Mouse (Mus musculus): ENCODE measurements around the gene Rnf181. TPM values are rescaled to one million over a fixed set of nuclear protein-coding genes. Genes with fewer than 3 reads are reported as not detected.

The Rnf181 gene
- polyA plus RNA-seq, 1 experiment from 2014 or later = 106 TPM

DNA sequence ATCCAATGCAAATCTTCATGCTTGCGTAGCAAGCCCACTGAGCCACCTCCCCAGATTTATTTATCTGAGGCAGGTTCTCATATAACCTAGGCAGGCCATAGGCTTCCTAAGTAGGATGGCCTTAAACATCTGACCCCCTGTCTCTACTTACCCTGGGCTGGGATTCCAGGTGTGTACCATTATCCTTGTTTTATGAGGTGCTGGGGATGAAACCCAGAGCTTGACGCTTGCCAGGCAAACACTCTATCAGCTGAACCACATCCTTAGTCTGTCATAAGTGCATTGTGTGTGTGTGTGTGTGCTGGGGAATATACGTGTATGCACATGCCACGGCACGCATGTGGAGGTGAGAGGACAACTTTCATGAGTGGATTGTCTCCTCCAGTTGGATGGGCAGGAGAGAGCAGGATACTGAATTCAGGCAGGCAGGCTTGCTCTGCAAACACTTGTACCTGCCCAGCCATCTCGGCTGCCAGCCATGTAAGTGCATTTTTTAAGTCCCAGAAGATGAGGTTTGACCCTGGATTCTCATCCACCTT is 22.1 kb upstream of the Rnf181 start:
- Histone ChIP-seq H3K36me3 (ENCODE audit: control insufficient read depth, insufficient read depth, low read length) (peaks cover 12% of the 10 kb centered on the region; the same call in 1 of the 2 replicates), H3K9ac (replicated peaks; ENCODE audit: low read depth, low read length) (no peak overlapping the region), H3K4me3 (ENCODE audit: low read depth, low read length) (peak overlapping the region; percentile 55), H3K27me3 (ENCODE audit: control insufficient read depth, insufficient read depth, low read length) (no peaks in the 10 kb centered on the region), H3K9me3 (ENCODE audit: control insufficient read depth, low read depth, low read length) (no peaks in the 10 kb centered on the region), H3K4me1 (ENCODE audit: control insufficient read depth, insufficient read depth, low read length) (peaks cover 15% of the 10 kb centered on the region; the same call in 1 of the 2 replicates), H3K4me2 (replicated peaks; ENCODE audit: low read depth, low read length) (peak overlapping the region; percentile 52), H3K27ac (ENCODE audit: low read length) (peak overlapping the region; percentile 97; the same call in 1 of the 2 replicates)
- ATAC-seq (ENCODE audit: insufficient number of reproducible peaks, insufficient read depth, low FRiP score, low read depth) = no peak
- 70% methylated on average over 6 of the region's 6 CpGs for WGBS

DNA sequence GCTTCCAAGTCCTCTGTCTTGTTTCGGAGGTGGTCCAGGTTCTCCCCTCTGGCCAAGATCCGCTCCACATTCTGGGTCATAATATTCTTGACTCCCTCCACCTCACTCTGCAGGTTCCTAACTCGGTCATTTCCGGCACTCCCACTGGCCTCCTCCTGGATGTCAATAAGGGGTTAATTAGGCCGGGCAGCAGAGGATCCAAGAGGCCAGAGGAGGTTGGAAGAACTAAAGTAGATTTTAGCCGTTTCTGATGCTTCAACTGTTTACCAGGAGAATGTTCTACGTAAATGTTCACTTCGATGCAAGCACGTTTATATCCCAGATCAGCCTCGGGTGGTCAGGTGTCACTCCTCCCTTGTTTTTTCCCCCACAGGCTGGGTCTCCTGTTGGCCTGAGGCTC is 21.5 kb upstream of the Rnf181 start:
- WGBS = 63% methylated on average over 10 of the region's 10 CpGs
- ATAC-seq (ENCODE audit: insufficient number of reproducible peaks, insufficient read depth, low FRiP score, low read depth) = no peak
- no peak overlapping the region for H3K9ac ChIP-seq (replicated peaks; ENCODE audit: low read depth, low read length)
- no peaks in the 10 kb centered on the region for H3K9me3 ChIP-seq (ENCODE audit: control insufficient read depth, low read depth, low read length)
- H3K4me3 ChIP-seq (ENCODE audit: low read depth, low read length) = no peak overlapping the region
- peaks cover 15% of the 10 kb centered on the region; the same call in 1 of the 2 replicates for H3K4me1 ChIP-seq (ENCODE audit: control insufficient read depth, insufficient read depth, low read length)
- H3K27me3 ChIP-seq (ENCODE audit: control insufficient read depth, insufficient read depth, low read length) = no peaks in the 10 kb centered on the region
- peak overlapping the region; percentile 52; the same call in 1 of the 2 replicates for H3K4me2 ChIP-seq (replicated peaks; ENCODE audit: low read depth, low read length)
- no peak overlapping the region for H3K27ac ChIP-seq (ENCODE audit: low read length)
- H3K36me3 ChIP-seq (ENCODE audit: control insufficient read depth, insufficient read depth, low read length) = peaks cover 12% of the 10 kb centered on the region; the same call in 1 of the 2 replicates

DNA sequence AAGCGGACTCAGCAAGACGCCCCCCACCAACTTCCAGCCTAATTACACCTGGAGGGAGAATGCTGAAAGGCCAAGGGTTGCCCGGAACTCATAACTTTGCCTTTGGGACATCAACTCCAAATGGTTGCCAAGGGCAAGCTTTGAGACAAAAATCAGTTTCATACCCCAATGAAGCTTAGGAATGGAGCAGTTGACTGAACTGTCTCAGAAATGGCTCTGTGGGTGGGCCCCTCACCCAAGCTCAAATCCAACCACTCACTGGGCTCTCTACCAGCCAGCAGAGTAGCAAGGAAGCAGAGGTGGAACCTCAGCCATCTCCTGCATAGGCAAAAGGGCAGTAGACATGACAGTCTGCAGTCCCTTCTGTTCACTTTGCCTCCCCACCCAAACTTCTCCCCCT is 21.1 kb upstream of the Rnf181 start:
- Histone ChIP-seq H3K9me3 (ENCODE audit: control insufficient read depth, low read depth, low read length) (no peaks in the 10 kb centered on the region), H3K4me3 (ENCODE audit: low read depth, low read length) (no peak overlapping the region), H3K4me2 (replicated peaks; ENCODE audit: low read depth, low read length) (no peak overlapping the region), H3K27me3 (ENCODE audit: control insufficient read depth, insufficient read depth, low read length) (no peaks in the 10 kb centered on the region), H3K9ac (replicated peaks; ENCODE audit: low read depth, low read length) (no peak overlapping the region), H3K4me1 (ENCODE audit: control insufficient read depth, insufficient read depth, low read length) (peaks cover 15% of the 10 kb centered on the region; the same call in 1 of the 2 replicates), H3K36me3 (ENCODE audit: control insufficient read depth, insufficient read depth, low read length) (peaks cover 12% of the 10 kb centered on the region; the same call in 1 of the 2 replicates), H3K27ac (ENCODE audit: low read length) (no peak overlapping the region)
- ATAC-seq (ENCODE audit: insufficient number of reproducible peaks, insufficient read depth, low FRiP score, low read depth) = no peak
- 85% methylated on average over 3 of the region's 3 CpGs for WGBS

- Histone ChIP-seq H3K9ac (replicated peaks; ENCODE audit: low read depth, low read length) (no peak overlapping the region), H3K4me2 (replicated peaks; ENCODE audit: low read depth, low read length) (no peak overlapping the region), H3K9me3 (ENCODE audit: control insufficient read depth, low read depth, low read length) (no peaks in the 10 kb centered on the region), H3K36me3 (ENCODE audit: control insufficient read depth, insufficient read depth, low read length) (peaks cover 12% of the 10 kb centered on the region; the same call in 1 of the 2 replicates), H3K27me3 (ENCODE audit: control insufficient read depth, insufficient read depth, low read length) (no peaks in the 10 kb centered on the region), H3K4me3 (ENCODE audit: low read depth, low read length) (no peak overlapping the region), H3K4me1 (ENCODE audit: control insufficient read depth, insufficient read depth, low read length) (peaks cover 15% of the 10 kb centered on the region; the same call in 1 of the 2 replicates), H3K27ac (ENCODE audit: low read length) (no peak overlapping the region)
- 86% methylated on average over 2 of the region's 2 CpGs for WGBS
- ATAC-seq (ENCODE audit: insufficient number of reproducible peaks, insufficient read depth, low FRiP score, low read depth) = no peak
Observed at GRCm38 (mm10) chr6:72386561-72386960, 19.8 kb upstream of the Rnf181 start.

- no peaks in the 10 kb centered on the region for H3K9me3 ChIP-seq (ENCODE audit: control insufficient read depth, low read depth, low read length)
- peaks cover 12% of the 10 kb centered on the region; the same call in 1 of the 2 replicates for H3K36me3 ChIP-seq (ENCODE audit: control insufficient read depth, insufficient read depth, low read length)
- no peak overlapping the region for H3K9ac ChIP-seq (replicated peaks; ENCODE audit: low read depth, low read length)
- no peak overlapping the region for H3K4me3 ChIP-seq (ENCODE audit: low read depth, low read length)
- 83% methylated on average over 4 of the region's 4 CpGs for WGBS
- no peak for ATAC-seq (ENCODE audit: insufficient number of reproducible peaks, insufficient read depth, low FRiP score, low read depth)
- H3K4me2 ChIP-seq (replicated peaks; ENCODE audit: low read depth, low read length) = no peak overlapping the region
- no peak overlapping the region for H3K27ac ChIP-seq (ENCODE audit: low read length)
- peaks cover 12% of the 10 kb centered on the region; the same call in 1 of the 2 replicates for H3K4me1 ChIP-seq (ENCODE audit: control insufficient read depth, insufficient read depth, low read length)
- H3K27me3 ChIP-seq (ENCODE audit: control insufficient read depth, insufficient read depth, low read length) = no peaks in the 10 kb centered on the region
Observed at GRCm38 (mm10) chr6:72385258-72385657, 18.5 kb upstream of the Rnf181 start.

DNA sequence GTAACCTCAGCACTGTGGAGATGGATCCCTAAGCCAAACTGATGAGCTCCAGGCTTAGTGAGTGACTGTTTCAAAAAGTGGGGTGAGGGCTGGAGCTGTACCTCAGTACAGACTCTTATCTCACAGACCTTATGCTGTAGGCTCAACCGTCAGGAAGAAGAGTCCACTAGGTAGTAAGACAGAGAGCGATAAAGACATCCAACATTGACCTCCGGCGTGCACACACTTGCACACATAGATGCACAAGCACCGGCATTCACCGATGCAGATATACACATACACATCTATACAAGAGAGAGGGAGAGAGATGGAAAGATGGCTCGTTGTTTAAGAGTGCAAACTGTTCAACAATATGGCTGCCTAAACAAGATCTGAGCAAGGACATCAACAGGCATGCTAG is 17.2 kb upstream of the Rnf181 start:
- WGBS = 91% methylated on average over 7 of the region's 7 CpGs
- peak; percentile 33; the same call in 1 of the 2 replicates for ATAC-seq (ENCODE audit: insufficient number of reproducible peaks, insufficient read depth, low FRiP score, low read depth)
- no peak overlapping the region for H3K4me3 ChIP-seq (ENCODE audit: low read depth, low read length)

DNA sequence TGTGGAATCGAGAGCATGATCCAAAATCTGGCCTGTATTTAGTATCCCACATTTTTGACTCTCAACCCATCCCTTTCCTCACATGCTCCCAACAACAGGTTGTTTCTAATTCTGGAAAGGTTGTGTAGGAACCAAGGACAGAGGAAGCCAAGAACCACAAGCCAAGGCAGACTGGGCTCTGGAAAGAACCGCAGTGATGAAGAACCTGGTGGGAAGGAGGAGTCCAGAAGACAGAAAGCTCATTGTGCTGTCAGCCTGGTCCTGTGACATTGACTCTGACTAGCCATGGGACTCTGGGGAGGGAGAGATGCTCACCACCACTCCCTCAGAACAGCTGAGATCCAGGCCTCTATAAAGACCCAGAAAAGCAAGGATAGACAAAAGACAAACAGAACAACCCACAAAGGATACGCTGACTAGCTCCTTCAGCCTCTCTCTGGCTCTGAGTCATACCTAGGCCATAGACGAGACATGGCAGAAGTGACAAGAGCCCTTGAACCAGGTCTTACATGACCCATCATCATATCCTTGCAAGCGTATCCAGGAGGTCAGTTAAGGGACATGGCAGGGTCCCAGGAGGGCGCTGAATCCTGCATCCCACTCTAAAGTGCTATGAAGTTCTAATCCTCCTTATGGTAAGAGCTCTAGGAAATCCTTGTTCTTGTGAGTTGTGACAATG is 16.5 kb upstream of the Rnf181 start:
- no peak overlapping the region for H3K27ac ChIP-seq (ENCODE audit: low read length)
- ATAC-seq (ENCODE audit: insufficient number of reproducible peaks, insufficient read depth, low FRiP score, low read depth) = no peak
- H3K4me1 ChIP-seq (ENCODE audit: control insufficient read depth, insufficient read depth, low read length) = peaks cover 1% of the 10 kb centered on the region; the same call in 1 of the 2 replicates
- H3K36me3 ChIP-seq (ENCODE audit: control insufficient read depth, insufficient read depth, low read length) = peaks cover 12% of the 10 kb centered on the region; the same call in 1 of the 2 replicates
- H3K9ac ChIP-seq (replicated peaks; ENCODE audit: low read depth, low read length) = no peak overlapping the region
- no peak overlapping the region for H3K4me3 ChIP-seq (ENCODE audit: low read depth, low read length)
- H3K27me3 ChIP-seq (ENCODE audit: control insufficient read depth, insufficient read depth, low read length) = no peaks in the 10 kb centered on the region
- no peak overlapping the region for H3K4me2 ChIP-seq (replicated peaks; ENCODE audit: low read depth, low read length)
- no peaks in the 10 kb centered on the region for H3K9me3 ChIP-seq (ENCODE audit: control insufficient read depth, low read depth, low read length)
- WGBS = 81% methylated on average over 6 of the region's 6 CpGs

More for the DNA sequence above, 17.2 kb upstream of the Rnf181 start:
- H3K9me3 ChIP-seq (ENCODE audit: control insufficient read depth, low read depth, low read length) = no peaks in the 10 kb centered on the region
- H3K27me3 ChIP-seq (ENCODE audit: control insufficient read depth, insufficient read depth, low read length) = no peaks in the 10 kb centered on the region
- peaks cover 8% of the 10 kb centered on the region; the same call in 1 of the 2 replicates for H3K4me1 ChIP-seq (ENCODE audit: control insufficient read depth, insufficient read depth, low read length)
- no peak overlapping the region for H3K9ac ChIP-seq (replicated peaks; ENCODE audit: low read depth, low read length)
- no peak overlapping the region for H3K27ac ChIP-seq (ENCODE audit: low read length)
- no peak overlapping the region for H3K4me2 ChIP-seq (replicated peaks; ENCODE audit: low read depth, low read length)
- peaks cover 12% of the 10 kb centered on the region; the same call in 1 of the 2 replicates for H3K36me3 ChIP-seq (ENCODE audit: control insufficient read depth, insufficient read depth, low read length)

DNA sequence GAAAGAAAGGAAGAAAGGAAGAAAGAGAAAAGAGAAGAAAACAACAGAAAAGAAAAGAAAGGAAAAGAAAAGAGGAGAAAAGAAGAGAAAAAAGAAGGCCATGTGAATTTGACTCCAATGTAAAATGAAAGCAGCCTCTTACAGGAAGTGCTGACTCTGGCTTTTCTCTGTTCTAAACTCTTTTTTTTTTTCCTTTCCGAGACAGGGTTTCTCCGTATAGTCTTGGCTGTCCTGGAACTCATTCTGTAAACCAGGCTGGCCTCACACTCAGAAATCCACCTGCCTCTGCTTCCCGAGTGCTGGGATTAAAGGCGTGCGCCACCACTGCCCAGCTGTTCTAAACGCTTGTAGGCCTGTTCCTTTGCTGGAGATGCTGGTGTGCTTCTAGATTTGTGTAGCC is 15.7 kb upstream of the Rnf181 start:
- Histone ChIP-seq H3K27me3 (ENCODE audit: control insufficient read depth, insufficient read depth, low read length) (no peaks in the 10 kb centered on the region), H3K27ac (ENCODE audit: low read length) (no peak overlapping the region), H3K4me1 (ENCODE audit: control insufficient read depth, insufficient read depth, low read length) (no peaks in the 10 kb centered on the region), H3K4me3 (ENCODE audit: low read depth, low read length) (no peak overlapping the region), H3K9ac (replicated peaks; ENCODE audit: low read depth, low read length) (no peak overlapping the region), H3K36me3 (ENCODE audit: control insufficient read depth, insufficient read depth, low read length) (peaks cover 8% of the 10 kb centered on the region; the same call in 1 of the 2 replicates), H3K9me3 (ENCODE audit: control insufficient read depth, low read depth, low read length) (no peaks in the 10 kb centered on the region), H3K4me2 (replicated peaks; ENCODE audit: low read depth, low read length) (no peak overlapping the region)
- no peak for ATAC-seq (ENCODE audit: insufficient number of reproducible peaks, insufficient read depth, low FRiP score, low read depth)
- 73% methylated on average over 6 of the region's 6 CpGs for WGBS
